Comparison of ENCODE assay signal across 8 mouse cellular contexts in the genomic region with DNA sequence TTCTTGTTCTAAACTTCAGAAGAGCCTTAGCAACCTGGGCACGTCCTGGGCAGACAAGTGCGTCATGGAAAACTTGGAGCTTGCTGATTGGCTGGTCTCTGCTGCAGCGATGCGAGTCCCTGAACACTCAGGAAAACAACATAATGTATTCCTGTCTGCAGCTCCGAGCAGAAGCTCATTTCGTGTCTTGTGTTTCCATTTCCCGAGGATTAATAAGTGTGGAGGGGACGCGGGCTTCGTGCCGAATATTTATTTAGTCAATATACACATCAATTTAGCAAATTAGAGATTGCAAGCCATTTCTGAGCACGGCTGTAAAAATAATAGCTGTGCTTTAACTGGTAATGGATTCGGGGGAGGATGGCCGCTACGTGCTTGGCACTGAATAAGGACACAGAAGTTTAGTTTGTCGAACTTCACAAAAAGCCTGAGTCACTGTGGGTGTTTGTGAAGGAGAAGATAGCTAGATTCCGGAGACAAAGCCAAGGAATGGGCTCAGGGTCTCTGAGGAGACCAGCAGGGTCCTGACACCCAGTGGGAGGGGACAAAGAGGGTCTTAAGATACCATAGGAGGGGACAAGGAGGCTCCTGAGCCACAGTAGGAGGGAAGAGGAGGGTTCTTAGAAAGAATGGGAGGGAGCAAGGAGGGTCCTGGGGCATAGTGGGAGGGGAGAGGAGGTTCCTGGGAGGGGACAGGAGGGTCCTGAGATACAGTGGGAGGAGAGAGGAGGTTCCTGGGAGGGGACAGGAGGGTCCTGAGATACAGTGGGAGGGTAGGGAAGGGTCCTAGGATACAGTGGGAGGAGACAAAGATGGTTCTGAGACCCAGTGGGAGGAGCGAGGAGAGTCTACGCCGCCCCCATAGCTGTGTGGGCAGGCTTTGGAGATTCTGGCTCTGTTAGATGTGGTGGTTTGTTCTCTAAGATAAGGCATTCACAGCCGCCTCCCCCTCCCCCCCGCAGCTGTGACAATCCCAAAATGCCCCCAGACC. TPM values are rescaled to one million over a fixed set of nuclear protein-coding genes. Genes with fewer than 3 reads are reported as not detected.
DNase-seq lines count a peak whose midpoint lies in the region; TF ChIP-seq lines count a peak whose summit lies in the region.

No protein-coding gene starts in this region.

- peak overlapping the region; percentile 35; the same call in 1 of the 2 replicates for H3K27ac ChIP-seq in embryonic fibroblast, embryonic 13.5 days (ENCODE audit: insufficient read depth, low read length)
- H3K27ac ChIP-seq in liver, adult 2 months (replicated peaks; ENCODE audit: insufficient read depth, low read depth, low read length) = no peak overlapping the region

- H3K4me1 ChIP-seq in embryonic fibroblast, embryonic 13.5 days (ENCODE audit: control insufficient read depth, insufficient read depth, low read length) = no peaks in the 10 kb centered on the region
- H3K4me1 ChIP-seq in liver, adult 2 months (ENCODE audit: control insufficient read depth, insufficient read depth, low read length) = peaks cover 14% of the 10 kb centered on the region

- no peaks in the 10 kb centered on the region for H3K27me3 ChIP-seq in liver, adult 2 months (ENCODE audit: control insufficient read depth, insufficient read depth, low read length)

- H3K4me3 ChIP-seq in embryonic fibroblast, embryonic 13.5 days (ENCODE audit: insufficient read depth, low read length) = no peak overlapping the region
- H3K4me3 ChIP-seq in liver, adult 2 months (ENCODE audit: insufficient read depth, low read depth, low read length) = no peak overlapping the region

- H3K36me3 ChIP-seq in liver, adult 2 months (ENCODE audit: control insufficient read depth, insufficient read depth, low read length) = no peaks in the 10 kb centered on the region

- TF ChIP-seq POLR2A in embryonic fibroblast, embryonic 13.5 days (IDR thresholded peaks at IDR 0.05; ENCODE audit: low read depth, low read length) = no peak; the same call in 1 of the 2 replicates
- TF ChIP-seq POLR2A in liver, adult 2 months (IDR thresholded peaks at IDR 0.05; ENCODE audit: extremely low read depth, insufficient read depth, low read length) = no peak

- TF ChIP-seq CTCF in embryonic fibroblast, embryonic 13.5 days (IDR thresholded peaks at IDR 0.05; ENCODE audit: borderline replicate concordance, insufficient read depth, low read length) = no peak
- TF ChIP-seq CTCF in liver, adult 2 months (IDR thresholded peaks at IDR 0.05; ENCODE audit: low read depth, low read length) = no peak

- no peak overlapping the region for H3K9ac ChIP-seq in liver, adult 2 months (ENCODE audit: low read depth, low read length)

- peak; percentile 15 to 57 for DNase-seq in spleen, postnatal 4 days (ENCODE audit: low spot score in 2 of 2)
- DNase-seq in spleen, postnatal 36 days (ENCODE audit: low spot score in 2 of 2) = no peak
- DNase-seq in heart, postnatal 10 days = peak; percentile 63 to 67
- DNase-seq in kidney, postnatal 25 days = peak; percentile 78 to 94
- DNase-seq in liver, adult 2 months (ENCODE audit: extremely low read depth, low read depth, low spot score) = peak; percentile 48
- DNase-seq in neural tube, embryonic 10.5 days (ENCODE audit: extremely low spot score, low spot score) = peak; percentile 71
- DNase-seq in thymus, postnatal 10 days (ENCODE audit: low spot score in 2 of 2) = peak; percentile 8 to 46

- intact Hi-C loops in heart, postnatal 10 days (cut with DNase I) = no loop called here

- no peaks in the 10 kb centered on the region for H3K79me2 ChIP-seq in liver, adult 2 months (ENCODE audit: control insufficient read depth, insufficient read depth, low read length)

- 41% methylated on average over 22 of the region's 22 CpGs for WGBS in liver, adult 2 months

RNA-seq across cellular contexts. Expression of a gene that starts 21.0 kb away (rescaled TPM):
- not detected in 2 replicates for polyA plus RNA-seq in embryonic fibroblast, embryonic 13.5 days (2011; ENCODE audit: insufficient read length, low read depth, missing spikeins)
- 10 to 100 TPM; 24.1 to 85.1 TPM for total RNA-seq in heart, postnatal 10 days (2021)
- total RNA-seq in liver, adult 2 months (2014; rRNA removed) = 2,468 and 2,488 TPM in 2 replicates
- polyA plus RNA-seq in liver, adult 2 months (2012; rRNA removed) = 240 and 585 TPM in 2 replicates

RNA-seq across cellular contexts. Expression of a gene that starts 44.9 kb away (rescaled TPM):
- polyA plus RNA-seq in embryonic fibroblast, embryonic 13.5 days (2011; ENCODE audit: insufficient read length, low read depth, missing spikeins) = 2.6 and 5.6 TPM in 2 replicates
- under 1 TPM; 0.25 to 0.41 TPM for total RNA-seq in heart, postnatal 10 days (2021)
- total RNA-seq in liver, adult 2 months (2014; rRNA removed) = 8.1 and 10.8 TPM in 2 replicates
- 9.2 and 13.2 TPM in 2 replicates for polyA plus RNA-seq in liver, adult 2 months (2012; rRNA removed)

RNA-seq across cellular contexts. Expression of a gene that starts 54.5 kb away (rescaled TPM):
- polyA plus RNA-seq in embryonic fibroblast, embryonic 13.5 days (2011; ENCODE audit: insufficient read length, low read depth, missing spikeins) = not detected in 2 replicates
- total RNA-seq in heart, postnatal 10 days (2021) = under 1 TPM in 1 of 2 experiments, not detected in 1; 0.10 TPM
- 0.27 and 0.46 TPM in 2 replicates for total RNA-seq in liver, adult 2 months (2014; rRNA removed)
- polyA plus RNA-seq in liver, adult 2 months (2012; rRNA removed) = 0.10 and 0.20 TPM in 2 replicates

Comparison
In these comparisons a context has a peak if more than half of its experiments do, and no peak if none do; other contexts are left out.
1. DNase-seq: peak in spleen, postnatal 4 days (2 of 2), heart, postnatal 10 days (2 of 2), kidney, postnatal 25 days (2 of 2), liver, adult 2 months (single experiment), neural tube, embryonic 10.5 days (single experiment) and thymus, postnatal 10 days (2 of 2); none in spleen, postnatal 36 days (0 of 2).
2. RNA of a gene that starts 21.0 kb away (total RNA-seq): 2,468 to 2,488 TPM in liver, adult 2 months; 24.1 to 85.1 TPM in heart, postnatal 10 days; every median in the first group is over 10 times any median in the second.